Mouse (Mus musculus) midbrain, embryonic 12.5 days (tissue): Measurements from ENCODE around the gene Olfr1272. TPM values are rescaled to one million over a fixed set of nuclear protein-coding genes. Genes with fewer than 3 reads are reported as not detected.
"Not testable (repeated sequence)": the region's sequence is repeated elsewhere in the genome, so short reads cannot be mapped to it uniquely, and the experiment has no call there.

Experiments used
- ATAC-seq: fragments of 200-750 bp; cut with Nextera tagmentation; 2 replicates; pipeline ENCODE4 v1.8.0; 2017; ENCODE audit warnings: low read depth, moderate TSS enrichment, moderate library complexity; ENCODE audit not compliant: low FRiP score
- H3K27ac ChIP-seq: fragments of 300-500 bp; sonication (generic); replicated peaks from 2 replicates; pipeline ENCODE4 v1.5.1; 2016; ENCODE audit warnings: mild to moderate bottlenecking
- H3K27me3 ChIP-seq: fragments of 300-500 bp; sonication (generic); 2 replicates; pipeline ENCODE4 v1.6.1; 2016; ENCODE audit warnings: mild to moderate bottlenecking
- H3K36me3 ChIP-seq: fragments of 300-500 bp; sonication (generic); 2 replicates; pipeline ENCODE4 v1.6.1; 2016
- H3K4me1 ChIP-seq: fragments of 300-500 bp; sonication (generic); 2 replicates; pipeline ENCODE4 v1.6.1; 2016
- H3K4me2 ChIP-seq: fragments of 300-500 bp; sonication (generic); replicated peaks from 2 replicates; pipeline ENCODE4 v1.6.1; 2016; ENCODE audit warnings: mild to moderate bottlenecking, moderate library complexity
- H3K4me3 ChIP-seq: fragments of 300-500 bp; sonication (generic); 2 replicates; pipeline ENCODE4 v1.5.1; 2016; ENCODE audit warnings: mild to moderate bottlenecking
- H3K9ac ChIP-seq: fragments of 300-500 bp; sonication (generic); replicated peaks from 2 replicates; pipeline ENCODE4 v1.6.1; 2016; ENCODE audit warnings: mild to moderate bottlenecking, moderate library complexity
- H3K9me3 ChIP-seq: fragments of 300-500 bp; sonication (generic); 2 replicates; pipeline ENCODE4 v1.6.1; 2016; ENCODE audit warnings: mild to moderate bottlenecking
- WGBS: fragments of 180-500 bp; shearing (Covaris S2); methylation state at CpG from one replicate; pipeline ENCODE4 v1.1.7; 2016; 5-methylcytosine and 5-hydroxymethylcytosine counted together
- polyA plus RNA-seq: library from polyadenylated mRNA; unstranded; fragments of >200 nt; fragmentation: Nextera tagmentation; extraction: Ambion mirVana; gene quantifications from 2 replicates; pipeline ENCODE4 v1.2.1, GENCODE M21; 2016

Olfr1272 gene
- not detected in 2 replicates for polyA plus RNA-seq

GRCm38 (mm10) chr2:90292741-90293140, at the start of gene Olfr1272:
Gene Olfr1272, minus strand, starts transcription at chr2:90292841.
- no peak within 1 kb of the TSS for H3K27ac ChIP-seq
- H3K36me3 ChIP-seq: no peaks in the 10 kb centered on the region
- no peak within 1 kb of the TSS for H3K9ac ChIP-seq
- no peak within 1 kb of the TSS for H3K4me3 ChIP-seq
- H3K4me2 ChIP-seq: no peak within 1 kb of the TSS
- H3K27me3 ChIP-seq: no peaks in the 10 kb centered on the region
- no peaks in the 10 kb centered on the region for H3K9me3 ChIP-seq
- no peaks in the 10 kb centered on the region for H3K4me1 ChIP-seq
- 86% methylated on average over 6 of the region's 6 CpGs for WGBS
- ATAC-seq: no peak

GRCm38 (mm10) chr2:90321900-90322299, 29.3 kb upstream of the Olfr1272 start, which contains the start of gene Gm13769:
Gene Gm13769, plus strand, starts transcription at chr2:90322200.
- H3K36me3 ChIP-seq, H3K9ac ChIP-seq, H3K27ac ChIP-seq, ATAC-seq, H3K4me1 ChIP-seq, H3K4me3 ChIP-seq, H3K4me2 ChIP-seq, H3K9me3 ChIP-seq, H3K27me3 ChIP-seq: not testable (repeated sequence)
- WGBS: no CpG with 5 or more reads among the region's 6 CpGs

- Histone ChIP-seq H3K27me3 (no peaks in the 10 kb centered on the region), H3K4me3 (no peak within 1 kb of the TSS), H3K9me3 (no peaks in the 10 kb centered on the region), H3K4me2 (no peak within 1 kb of the TSS), H3K36me3 (no peaks in the 10 kb centered on the region), H3K9ac (no peak within 1 kb of the TSS), H3K27ac (no peak within 1 kb of the TSS), H3K4me1 (no peaks in the 10 kb centered on the region)
- no peak for ATAC-seq
- WGBS: 87% methylated on average over 2 of the region's 2 CpGs
Measured at GRCm38 (mm10) chr2:90270932-90271331, 21.7 kb downstream of the Olfr1272 start, which contains the start of gene Olfr1271. Gene Olfr1271, minus strand, starts transcription at chr2:90271032.

- Histone ChIP-seq H3K4me3 (no peak within 1 kb of the TSS), H3K9me3 (no peaks in the 10 kb centered on the region), H3K4me2 (no peak within 1 kb of the TSS), H3K9ac (no peak within 1 kb of the TSS), H3K36me3 (no peaks in the 10 kb centered on the region), H3K27ac (no peak within 1 kb of the TSS), H3K27me3 (no peaks in the 10 kb centered on the region), H3K4me1 (no peaks in the 10 kb centered on the region)
- 91% methylated on average over 4 of the region's 4 CpGs for WGBS
- no peak for ATAC-seq
Measured at GRCm38 (mm10) chr2:90257492-90257891, 35.1 kb downstream of the Olfr1272 start, which contains the start of gene Olfr142. Gene Olfr142, minus strand, starts transcription at chr2:90257592.

Other genes with a start within 250 kb of the Olfr1272 start
- gene Olfr140, start 229.2 kb downstream of the Olfr1272 start, polyA plus RNA-seq: not detected in 2 replicates
- not detected in 2 replicates for gene Olfr1269, start 171.4 kb downstream of the Olfr1272 start, polyA plus RNA-seq
- not detected in 2 replicates for gene Olfr32, start 150.5 kb downstream of the Olfr1272 start, polyA plus RNA-seq
- not detected in 2 replicates for gene Olfr1270, start 139.8 kb downstream of the Olfr1272 start, polyA plus RNA-seq
- gene Olfr1506, start 68.3 kb downstream of the Olfr1272 start, polyA plus RNA-seq: not detected in 2 replicates
- gene Olfr142, start 35.2 kb downstream of the Olfr1272 start, polyA plus RNA-seq: not detected in 2 replicates
- gene Olfr1271, start 21.8 kb downstream of the Olfr1272 start, polyA plus RNA-seq: not detected in 2 replicates
- not detected in 2 replicates for gene Gm13769, start 29.4 kb upstream of the Olfr1272 start, polyA plus RNA-seq
- gene Olfr1274-ps, start 105.8 kb upstream of the Olfr1272 start, polyA plus RNA-seq: not detected in 2 replicates